Mouse (Mus musculus) C2C12 (cell line): ENCODE data around the gene Clic6. TPM values are rescaled to one million over a fixed set of nuclear protein-coding genes. Genes with fewer than 3 reads are reported as not detected.

Source experiments
- H3K27me3 ChIP-seq: one replicate; pipeline ENCODE4 v1.6.1; 2011; ENCODE audit not compliant: control insufficient read depth, insufficient read depth, insufficient read length
- H3K36me3 ChIP-seq: one replicate; pipeline ENCODE4 v1.6.1; 2011; ENCODE audit not compliant: control insufficient read depth, insufficient read depth
- H3K4me3 ChIP-seq: one replicate; pipeline ENCODE4 v1.5.1; 2011; ENCODE audit warnings: mild to moderate bottlenecking, control low read depth; ENCODE audit not compliant: poor library complexity, insufficient read depth, severe bottlenecking
- H3K79me2 ChIP-seq: one replicate; pipeline ENCODE4 v1.6.1; 2011; ENCODE audit not compliant: control insufficient read depth, insufficient read depth
- H3K79me3 ChIP-seq: one replicate; pipeline ENCODE4 v1.6.1; 2011; ENCODE audit warnings: low read depth, control low read depth
- H3ac ChIP-seq: one replicate; pipeline ENCODE3; 2011; ENCODE audit warnings: low read depth; ENCODE audit not compliant: control insufficient read depth, insufficient read length
- CEBPB ChIP-seq: IDR thresholded peaks from one replicate; pipeline ENCODE4 v1.6.1; 2011; ENCODE audit warnings: low read depth, mild to moderate bottlenecking, control low read depth, moderate library complexity
- CTCF ChIP-seq: IDR thresholded peaks from one replicate; pipeline ENCODE4 v1.5.1; 2011; ENCODE audit not compliant: control insufficient read depth, insufficient read depth, insufficient read length
- FOSL1 ChIP-seq: IDR thresholded peaks from one replicate; pipeline ENCODE4 v1.8.0; 2011; ENCODE audit warnings: mild to moderate bottlenecking, low read length; ENCODE audit not compliant: poor library complexity, insufficient read depth, severe bottlenecking
- MAX ChIP-seq: IDR thresholded peaks from one replicate; pipeline ENCODE4 v1.6.1; 2011; ENCODE audit warnings: mild to moderate bottlenecking, control low read depth
- MYOD1 ChIP-seq: IDR thresholded peaks from one replicate; pipeline ENCODE4 v1.6.1; 2011; ENCODE audit warnings: low read depth; ENCODE audit not compliant: control insufficient read depth, insufficient read length
- MYOG ChIP-seq: IDR thresholded peaks from one replicate; pipeline ENCODE4 v1.6.1; 2011; ENCODE audit not compliant: control insufficient read depth, insufficient read length; ENCODE audit errors: extremely low read depth
- USF1 ChIP-seq: IDR thresholded peaks from one replicate; pipeline ENCODE4 v1.6.1; 2011; ENCODE audit warnings: low read depth, mild to moderate bottlenecking, control low read depth, moderate library complexity
- polyA plus RNA-seq: library from polyadenylated mRNA; unstranded; fragments of >200 nt; fragmentation: generic; extraction: Trizol; gene quantifications from one replicate; pipeline ENCODE4 v1.2.1, GENCODE M21; 2012; ENCODE audit warnings: missing spikeins

Gene Clic6
- polyA plus RNA-seq, 1 experiment: 0.01 TPM

DNA sequence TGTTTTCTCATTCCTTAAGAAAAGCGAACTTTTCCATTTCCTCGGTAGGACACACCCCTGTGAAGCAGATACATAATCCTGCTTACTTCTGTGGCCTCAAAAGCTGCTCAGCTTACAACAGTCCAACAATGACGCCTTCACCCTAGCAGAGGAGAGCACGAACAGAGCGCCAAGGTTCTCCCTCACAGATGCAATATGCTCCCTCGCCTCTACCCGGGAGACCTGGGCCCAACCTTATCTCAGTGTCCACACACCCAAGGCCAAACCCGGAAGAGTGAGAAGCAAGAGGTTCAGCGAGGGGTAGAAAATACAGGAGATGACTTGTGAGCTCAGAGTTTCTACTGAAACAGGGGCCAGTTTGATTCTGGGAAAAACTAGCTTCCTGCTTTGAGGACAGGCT is 3.8 kb downstream of the Clic6 start:
- H3K79me3 ChIP-seq: no peaks in the 10 kb centered on the region
- no peak overlapping the region for H3K4me3 ChIP-seq
- TF ChIP-seq CEBPB (no peak), MYOD1 (no peak), CTCF (no peak), MAX (no peak), FOSL1 (no peak), MYOG (no peak), USF1 (no peak)
- no peaks in the 10 kb centered on the region for H3K36me3 ChIP-seq
- no peaks in the 10 kb centered on the region for H3K79me2 ChIP-seq
- no peak overlapping the region for H3ac ChIP-seq
- peaks cover 5% of the 10 kb centered on the region for H3K27me3 ChIP-seq

DNA sequence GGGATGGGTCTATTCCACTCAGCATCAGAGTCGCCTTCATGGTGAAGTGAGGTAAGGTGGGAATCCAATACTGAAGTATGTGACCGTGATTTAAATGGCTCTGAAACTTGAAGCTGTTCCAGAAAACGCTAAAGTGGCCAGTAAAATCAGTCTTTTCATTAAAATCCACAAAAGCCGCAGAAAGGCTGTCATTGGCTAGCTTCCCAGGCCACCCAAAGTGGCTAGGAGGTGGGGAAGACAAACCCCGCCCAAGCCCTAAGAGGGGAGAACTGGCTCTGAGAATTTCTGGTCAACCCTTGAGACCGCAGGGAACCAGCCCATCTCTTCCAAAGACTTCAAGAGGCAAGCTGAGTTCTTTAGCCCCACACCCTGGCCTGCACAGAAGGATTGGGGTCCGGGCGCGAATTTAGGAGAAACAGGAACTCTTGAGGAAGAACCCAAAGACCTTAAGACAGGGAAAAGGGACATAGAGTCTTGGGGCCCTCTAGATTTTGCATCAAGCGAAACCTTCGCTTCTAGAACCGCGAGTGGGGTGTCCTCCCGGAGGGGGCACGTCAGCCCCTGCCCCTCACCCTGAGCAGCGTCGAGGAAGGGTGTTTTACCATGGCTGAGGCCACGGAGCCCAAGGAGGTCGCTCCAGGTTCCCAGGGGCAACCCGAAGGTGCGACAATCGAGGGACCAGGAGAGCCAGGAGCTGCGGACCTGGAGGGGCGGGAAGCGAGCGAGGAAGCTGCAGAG is 12.5 kb downstream of the Clic6 start:
- Histone ChIP-seq H3K79me3 (no peaks in the 10 kb centered on the region), H3K36me3 (no peaks in the 10 kb centered on the region), H3ac (no peak overlapping the region), H3K4me3 (no peak overlapping the region), H3K27me3 (peaks cover 20% of the 10 kb centered on the region), H3K79me2 (no peaks in the 10 kb centered on the region)
- TF ChIP-seq CTCF (no peak), MAX (no peak), MYOG (no peak), MYOD1 (no peak), FOSL1 (no peak)

- Histone ChIP-seq H3K4me3 (no peak overlapping the region), H3K79me2 (no peaks in the 10 kb centered on the region), H3K79me3 (no peaks in the 10 kb centered on the region), H3K36me3 (no peaks in the 10 kb centered on the region), H3K27me3 (peaks cover 15% of the 10 kb centered on the region), H3ac (no peak overlapping the region)
- TF ChIP-seq CTCF (no peak), CEBPB (no peak), MYOD1 (no peak), MAX (no peak), MYOG (no peak), USF1 (no peak), FOSL1 (no peak)
Measured at GRCm38 (mm10) chr16:92498589-92498981, 13.0 kb downstream of the Clic6 start.

DNA sequence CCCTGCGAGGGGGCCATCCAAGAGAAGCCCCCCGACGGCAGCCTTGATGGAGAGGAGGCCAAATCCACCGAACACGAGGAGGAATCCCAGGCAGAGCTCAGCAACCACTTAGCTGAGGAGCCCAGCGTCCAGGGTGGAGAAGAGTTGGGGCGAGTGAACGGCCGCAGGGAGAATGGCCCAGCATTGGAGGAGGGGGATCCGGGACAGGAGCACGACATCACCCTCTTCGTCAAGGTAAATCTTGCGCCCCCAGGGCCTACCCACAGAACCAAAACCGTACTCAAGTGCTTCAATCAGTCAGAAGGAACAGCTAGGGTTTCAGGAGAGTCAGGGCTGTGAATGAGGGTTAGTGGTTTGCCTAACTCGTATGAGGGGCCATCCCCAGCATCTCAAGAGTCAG is 13.8 kb downstream of the Clic6 start:
- no peak overlapping the region for H3K4me3 ChIP-seq
- no peak overlapping the region for H3ac ChIP-seq
- TF ChIP-seq CTCF: no peak
- no peak for TF ChIP-seq MYOG
- no peak for TF ChIP-seq CEBPB
- no peak for TF ChIP-seq MYOD1
- TF ChIP-seq USF1: no peak
- TF ChIP-seq FOSL1: no peak
- no peak for TF ChIP-seq MAX
- H3K79me3 ChIP-seq: no peaks in the 10 kb centered on the region
- H3K27me3 ChIP-seq: peaks cover 15% of the 10 kb centered on the region
- H3K36me3 ChIP-seq: no peaks in the 10 kb centered on the region
- no peaks in the 10 kb centered on the region for H3K79me2 ChIP-seq

DNA sequence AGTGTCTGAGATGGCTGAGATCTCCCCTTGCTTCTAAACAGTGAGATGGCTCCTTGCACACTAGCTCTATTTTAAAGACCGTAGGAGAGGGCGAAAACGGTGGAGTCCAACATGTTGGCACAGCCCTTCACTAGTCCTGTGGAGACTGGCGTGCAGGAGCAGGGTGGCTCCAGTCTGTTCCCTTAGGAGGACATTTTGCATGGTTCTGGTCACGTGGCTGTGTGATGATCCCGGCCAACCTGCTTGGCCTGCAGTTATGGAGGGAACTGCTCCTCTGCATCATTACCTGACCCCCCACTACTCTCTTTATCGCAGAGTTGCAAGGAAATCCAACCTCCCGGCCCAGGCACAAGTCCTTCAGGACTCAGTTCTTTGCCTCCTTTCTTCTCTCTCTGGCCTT is 15.0 kb downstream of the Clic6 start:
- peaks cover 15% of the 10 kb centered on the region for H3K27me3 ChIP-seq
- no peak overlapping the region for H3K4me3 ChIP-seq
- H3K79me2 ChIP-seq: no peaks in the 10 kb centered on the region
- H3K79me3 ChIP-seq: no peaks in the 10 kb centered on the region
- no peaks in the 10 kb centered on the region for H3K36me3 ChIP-seq
- no peak overlapping the region for H3ac ChIP-seq
- no peak for TF ChIP-seq USF1
- no peak for TF ChIP-seq FOSL1
- no peak for TF ChIP-seq CTCF
- no peak for TF ChIP-seq MYOD1
- no peak for TF ChIP-seq CEBPB
- no peak for TF ChIP-seq MYOG
- TF ChIP-seq MAX: no peak
